Comparison of ENCODE assay signal across 8 mouse cellular contexts in the genomic region with DNA sequence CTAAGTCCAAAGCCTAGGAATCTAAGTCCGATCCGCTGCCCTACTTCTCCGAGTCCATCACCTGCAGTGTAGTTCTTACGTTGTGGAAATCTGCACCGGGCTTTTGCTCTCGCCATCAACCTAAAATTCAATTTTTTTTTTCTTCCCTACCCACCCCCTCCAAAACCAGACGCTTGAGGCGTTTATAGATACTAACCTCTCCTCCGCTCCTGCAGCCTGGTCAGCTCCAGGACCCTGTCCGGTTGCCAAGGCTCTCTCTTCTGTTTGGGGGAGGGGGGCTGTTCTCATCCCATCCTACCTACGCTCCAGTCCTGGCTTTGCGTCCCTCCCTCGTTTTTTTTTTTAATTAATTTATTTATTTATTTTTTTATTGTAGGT. TPM values are rescaled to one million over a fixed set of nuclear protein-coding genes. Genes with fewer than 3 reads are reported as not detected.
DNase-seq lines count a peak whose midpoint lies in the region; ATAC-seq and TF ChIP-seq lines count a peak whose summit lies in the region.

No protein-coding gene starts in this region.

- no peak for TF ChIP-seq EP300 in lung, postnatal 0 days (IDR thresholded peaks at IDR 0.05)

- peak overlapping the region; percentile 87 for H3K4me3 ChIP-seq in heart, embryonic 12.5 days
- H3K4me3 ChIP-seq in lung, postnatal 0 days (ENCODE audit: low read depth, low read length), result peak overlapping the region; percentile 81

- H3K9ac ChIP-seq in heart, embryonic 12.5 days, result no peak overlapping the region
- no peak overlapping the region for H3K9ac ChIP-seq in lung, postnatal 0 days (replicated peaks; ENCODE audit: low read depth)

- peak overlapping the region; percentile 95 for H3K27ac ChIP-seq in heart, embryonic 12.5 days (ENCODE audit: poor library complexity, severe bottlenecking)
- H3K27ac ChIP-seq in lung, postnatal 0 days (ENCODE audit: low read length), result peak overlapping the region; percentile 51; the same call in 1 of the 2 replicates

- no peak for TF ChIP-seq CTCF in lung, postnatal 0 days (IDR thresholded peaks at IDR 0.05)

- H3K4me2 ChIP-seq in heart, embryonic 12.5 days, result peak overlapping the region; percentile 99
- peak overlapping the region; percentile 100 for H3K4me2 ChIP-seq in lung, postnatal 0 days (replicated peaks; ENCODE audit: low read depth, low read length)

- peak; percentile 27; the same call in 1 of the 2 replicates for ATAC-seq in heart, embryonic 12.5 days (ENCODE audit: insufficient number of reproducible peaks, low FRiP score)
- ATAC-seq in lung, postnatal 0 days, result peak; percentile 6

- WGBS in heart, embryonic 12.5 days, result under 1% methylated on average over 13 of the region's 13 CpGs
- WGBS in lung, postnatal 0 days, result under 1% methylated on average over 13 of the region's 13 CpGs

- peaks cover 40% of the 10 kb centered on the region for H3K4me1 ChIP-seq in heart, embryonic 12.5 days (replicated peaks)
- no peaks in the 10 kb centered on the region for H3K4me1 ChIP-seq in lung, postnatal 0 days (ENCODE audit: insufficient read depth, low read depth, low read length)

- H3K9me3 ChIP-seq in heart, embryonic 12.5 days (replicated peaks), result no peaks in the 10 kb centered on the region
- H3K9me3 ChIP-seq in lung, postnatal 0 days (ENCODE audit: low read length), result no peaks in the 10 kb centered on the region

- peaks cover 30% of the 10 kb centered on the region for H3K27me3 ChIP-seq in heart, embryonic 12.5 days (replicated peaks)
- H3K27me3 ChIP-seq in lung, postnatal 0 days (replicated peaks; ENCODE audit: insufficient read depth, low read length), result peaks cover 6% of the 10 kb centered on the region; the same call in 1 of the 2 replicates

- peak; percentile 28 to 33 for DNase-seq in B cell, adult 2 months
- peak; percentile 88 for DNase-seq in ES-CJ7 (ENCODE audit: low read depth, low spot score)
- peak; percentile 94 to 96 for DNase-seq in cerebellum, postnatal 14 days
- DNase-seq in kidney, postnatal 10 days, result peak; percentile 71
- peak; percentile 87 for DNase-seq in lung, postnatal 0 days (ENCODE audit: low spot score)
- DNase-seq in right cerebral cortex, adult 2 months (ENCODE audit: low spot score in 2 of 2), result peak; percentile 62 to 70
- no peak for DNase-seq in natural killer cell, adult 2 months (ENCODE audit: low spot score in 2 of 2)

- H3K36me3 ChIP-seq in heart, embryonic 12.5 days, result no peaks in the 10 kb centered on the region
- no peaks in the 10 kb centered on the region for H3K36me3 ChIP-seq in lung, postnatal 0 days (ENCODE audit: insufficient read depth, low read length)

RNA-seq across cellular contexts. Expression of gene Adgrl1, which starts 0.9 kb away (rescaled TPM):
- polyA plus RNA-seq in heart, embryonic 12.5 days (2016; fragmentation: Nextera tagmentation; extraction: Ambion mirVana), result 11.2 and 11.4 TPM in 2 replicates
- 11.4 and 14.3 TPM in 2 replicates for polyA plus RNA-seq in lung, postnatal 0 days (2015; fragmentation: Nextera tagmentation; extraction: Ambion mirVana)

RNA-seq across cellular contexts. Expression of gene Gm10644, which starts 56.0 kb away (rescaled TPM):
- 0.34 and 0.40 TPM in 2 replicates for polyA plus RNA-seq in heart, embryonic 12.5 days (2016; fragmentation: Nextera tagmentation; extraction: Ambion mirVana)
- polyA plus RNA-seq in lung, postnatal 0 days (2015; fragmentation: Nextera tagmentation; extraction: Ambion mirVana), result 0.12 and 0.36 TPM in 2 replicates

RNA-seq across cellular contexts. Expression of gene Asf1b, which starts 56.3 kb away (rescaled TPM):
- polyA plus RNA-seq in heart, embryonic 12.5 days (2016; fragmentation: Nextera tagmentation; extraction: Ambion mirVana), result 55.0 and 58.3 TPM in 2 replicates
- polyA plus RNA-seq in lung, postnatal 0 days (2015; fragmentation: Nextera tagmentation; extraction: Ambion mirVana), result 7.1 and 8.0 TPM in 2 replicates

Comparison
In these comparisons a context has a peak if more than half of its experiments do, and no peak if none do; other contexts are left out.
1. DNase-seq: peak in B cell, adult 2 months (2 of 2), ES-CJ7 (single experiment), cerebellum, postnatal 14 days (2 of 2), kidney, postnatal 10 days (single experiment), lung, postnatal 0 days (single experiment) and right cerebral cortex, adult 2 months (2 of 2); none in natural killer cell, adult 2 months (0 of 2).